Mouse (Mus musculus) frontal cortex, postnatal 10 days (tissue): Measurements from ENCODE around the gene Gzmk.
"Not testable (repeated sequence)": the region's sequence is repeated elsewhere in the genome, so short reads cannot be mapped to it uniquely, and the experiment has no call there.

ENCODE experiments used
- DNase-seq, 2 experiments: peaks; one replicate each; pipeline ENCODE4 v3.0.0; 2022; ENCODE audit warnings: low spot score in 2 of 2, mixed read lengths in 1 of 2

Gene Gzmk

DNA sequence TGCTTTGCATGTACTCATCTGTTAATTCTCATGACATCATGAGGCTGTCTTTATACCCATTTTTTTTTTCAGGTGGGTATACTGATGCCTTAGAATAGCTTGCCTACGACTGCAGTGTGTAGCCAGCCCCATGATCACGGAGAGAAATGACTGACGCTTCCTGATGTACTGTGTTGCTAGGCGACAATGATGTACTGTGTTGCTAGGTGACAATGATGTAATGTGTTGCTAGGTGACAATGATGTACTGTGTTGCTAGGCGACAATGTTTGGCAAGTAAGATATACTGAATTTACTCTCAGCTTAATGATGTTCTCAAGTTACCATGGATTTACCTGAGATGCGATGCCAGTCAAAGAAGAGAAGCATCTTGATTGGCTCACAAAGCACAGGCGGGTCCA is at the start of gene Gzmk:
Gene Gzmk (minus strand): TSS at position 98 of the 400 bp plus-strand sequence.
- DNase-seq, result peak; percentile 29 to 54

- no peak for DNase-seq
These were observed 45.5 kb upstream of the Gzmk start for GRCm38 (mm10) chr13:113271189-113271588.

DNA sequence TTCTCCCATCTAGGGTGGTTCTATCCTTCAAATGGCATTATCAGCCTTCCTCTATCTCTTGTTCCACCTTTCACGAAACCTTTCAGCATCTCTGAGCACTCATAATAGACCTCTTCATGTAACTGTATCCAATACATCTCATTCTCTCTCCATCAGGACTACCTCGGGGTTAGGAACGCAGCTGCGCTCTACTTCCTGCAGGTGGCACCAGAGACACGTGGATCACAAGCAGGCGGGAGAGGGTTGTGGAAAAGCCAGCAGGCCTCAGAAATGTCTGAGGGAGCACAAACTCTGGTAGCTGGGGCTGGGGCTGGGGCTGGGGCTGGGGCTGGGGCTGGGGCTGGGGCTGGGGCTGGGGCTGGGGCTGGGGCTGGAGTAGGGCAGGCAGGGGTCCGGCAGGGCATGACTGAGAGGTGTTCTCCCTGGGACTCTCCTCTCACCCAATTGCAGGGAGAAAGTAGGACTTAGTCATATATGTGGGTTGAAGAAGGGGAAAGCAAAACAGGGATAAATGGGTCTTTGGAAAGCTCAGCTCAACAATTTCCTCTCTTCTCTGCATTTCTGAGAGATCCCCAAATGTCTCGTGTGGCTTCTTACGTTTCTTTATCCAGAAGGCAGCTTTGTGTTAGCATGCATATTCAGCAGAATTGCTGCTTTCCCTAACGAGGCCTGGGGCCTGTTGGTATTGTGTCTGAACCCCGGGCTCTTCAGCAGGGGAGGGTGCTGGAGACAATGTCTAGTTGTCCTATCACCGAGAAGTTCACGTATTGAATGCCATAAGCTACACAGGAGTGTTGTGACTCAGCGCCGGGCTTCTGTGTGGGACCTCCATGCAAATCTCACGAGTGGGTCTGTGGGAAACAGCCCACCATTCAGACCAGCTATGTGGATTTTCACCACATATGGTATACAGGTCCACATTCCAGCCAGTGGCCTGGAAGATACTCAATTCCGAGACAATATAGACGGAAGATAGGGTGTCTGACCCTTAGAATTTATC is 44.4 kb upstream of the Gzmk start:
- DNase-seq, result peak; percentile 45 to 76

DNA sequence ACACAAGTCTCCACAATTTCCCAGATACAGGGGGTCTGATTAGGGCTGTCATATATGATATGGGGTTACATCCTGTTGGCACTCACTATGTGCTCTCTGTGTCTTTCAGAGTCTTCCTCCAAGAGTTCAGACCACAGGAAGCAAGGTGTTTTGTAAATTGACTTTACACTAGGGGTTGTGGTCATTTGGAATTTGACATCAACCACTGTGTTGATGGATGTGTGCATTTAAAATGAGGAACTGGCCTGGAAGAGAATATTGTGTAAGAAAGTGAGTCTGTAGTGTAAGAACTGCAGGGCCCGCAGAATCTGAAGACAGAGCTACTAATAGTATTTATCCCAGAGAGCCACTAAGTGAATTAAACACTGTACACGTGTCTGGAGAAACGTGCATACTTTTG is 41.5 kb upstream of the Gzmk start:
- DNase-seq, result no peak

DNA sequence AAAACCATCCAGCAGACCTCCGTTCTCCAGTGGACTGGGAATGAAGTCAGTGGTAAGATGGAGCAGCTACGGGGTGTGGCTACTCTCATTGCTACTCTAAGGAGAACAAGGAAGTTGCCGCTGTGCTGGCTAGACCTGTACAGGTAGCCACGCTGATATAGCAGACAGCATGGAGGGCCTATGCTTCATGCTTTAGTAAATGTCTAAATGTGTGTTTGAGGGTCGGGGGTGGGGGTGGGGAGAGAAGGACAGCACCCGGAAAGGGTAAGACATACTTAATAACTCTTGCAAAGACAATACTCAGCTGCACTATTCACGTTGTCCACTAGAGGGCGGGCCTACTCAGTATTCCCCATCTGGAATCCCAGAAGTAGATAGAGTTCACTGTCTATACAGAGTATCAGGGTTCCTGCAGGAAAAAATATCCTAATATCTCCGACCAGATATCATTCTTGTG is 40.8 kb upstream of the Gzmk start:
- peak in 1 of 2 experiments; percentile 60 for DNase-seq

DNA sequence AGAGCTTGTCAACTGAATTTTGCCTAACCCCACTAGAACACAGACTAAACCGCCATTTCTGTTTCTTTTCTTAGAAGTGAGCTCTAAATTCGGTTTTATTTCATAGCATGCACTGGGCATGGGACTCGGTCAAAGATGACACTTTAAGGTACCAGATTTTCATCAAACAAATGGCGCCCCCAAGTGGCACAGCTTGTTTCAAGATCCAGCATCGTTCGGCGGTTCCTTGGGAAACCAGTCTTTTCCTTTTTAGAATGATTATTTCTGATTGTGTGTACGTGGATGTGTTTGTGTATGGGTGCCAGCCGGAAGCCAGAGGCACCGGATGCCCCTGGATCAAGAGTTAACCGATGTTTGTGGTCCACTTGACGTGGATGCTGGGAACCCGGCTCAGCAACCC is 39.5 kb upstream of the Gzmk start:
- peak; percentile 10 to 34 for DNase-seq

- peak; percentile 15 to 38 for DNase-seq
These were observed 37.1 kb upstream of the Gzmk start for GRCm38 (mm10) chr13:113262822-113263221.

DNA sequence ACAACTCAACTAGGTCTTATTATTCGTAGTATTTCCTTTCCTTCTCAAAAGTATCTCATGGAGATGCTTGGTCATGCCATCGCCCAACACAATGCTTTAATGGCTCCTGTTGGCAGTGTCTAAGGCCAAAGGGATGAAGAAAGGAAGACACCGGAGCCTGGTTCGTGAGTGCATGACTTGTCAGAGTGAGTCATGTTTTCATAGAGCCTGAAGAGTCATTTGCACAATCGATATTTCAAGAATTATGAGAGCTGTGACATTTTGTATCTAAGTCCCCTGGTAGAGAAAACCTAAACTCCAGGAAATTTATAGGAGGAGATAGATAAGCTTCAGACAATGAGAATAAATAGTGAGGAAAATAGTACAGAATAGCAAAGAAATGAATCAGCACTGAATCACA is 33.5 kb upstream of the Gzmk start:
- no peak for DNase-seq

DNA sequence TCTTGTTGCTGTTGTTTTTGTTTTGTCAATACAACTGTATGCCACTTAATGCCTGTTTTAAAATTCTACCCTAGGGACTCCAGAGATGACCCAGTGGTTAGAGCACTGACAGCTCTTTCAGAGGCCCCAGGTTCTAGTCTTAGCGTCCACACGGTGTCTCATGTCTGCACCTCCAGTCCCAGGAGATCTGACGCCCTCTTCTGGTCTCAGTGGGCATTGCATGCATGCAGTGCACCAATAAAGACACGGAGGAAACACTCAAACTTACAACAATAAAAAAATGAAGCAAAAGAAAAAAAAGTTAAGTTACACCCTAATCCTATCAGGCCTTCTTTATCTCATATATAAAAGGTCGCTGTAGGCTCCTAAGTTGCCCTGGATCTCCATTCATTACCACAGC is 31.5 kb upstream of the Gzmk start:
- no peak for DNase-seq

DNA sequence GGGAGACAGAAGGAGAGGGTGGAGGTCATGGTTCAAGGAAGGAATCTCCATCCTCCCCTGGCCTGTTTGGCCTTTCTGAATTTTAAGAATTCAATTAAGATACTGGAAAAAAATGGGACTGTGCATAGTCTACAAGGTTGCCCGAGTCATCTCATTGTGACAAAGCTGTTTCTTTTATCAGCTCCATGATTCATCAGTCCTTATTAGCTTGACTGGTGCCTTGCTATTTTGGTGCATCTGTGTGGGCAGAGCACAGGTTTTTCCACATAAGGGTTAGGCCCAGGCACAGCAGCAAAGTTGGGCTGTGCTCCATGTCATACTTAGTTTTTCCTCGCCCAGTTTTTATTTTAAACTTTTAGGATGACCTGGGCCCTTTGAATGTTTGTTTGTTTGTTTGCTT is 31.1 kb upstream of the Gzmk start:
- DNase-seq, result no peak

DNA sequence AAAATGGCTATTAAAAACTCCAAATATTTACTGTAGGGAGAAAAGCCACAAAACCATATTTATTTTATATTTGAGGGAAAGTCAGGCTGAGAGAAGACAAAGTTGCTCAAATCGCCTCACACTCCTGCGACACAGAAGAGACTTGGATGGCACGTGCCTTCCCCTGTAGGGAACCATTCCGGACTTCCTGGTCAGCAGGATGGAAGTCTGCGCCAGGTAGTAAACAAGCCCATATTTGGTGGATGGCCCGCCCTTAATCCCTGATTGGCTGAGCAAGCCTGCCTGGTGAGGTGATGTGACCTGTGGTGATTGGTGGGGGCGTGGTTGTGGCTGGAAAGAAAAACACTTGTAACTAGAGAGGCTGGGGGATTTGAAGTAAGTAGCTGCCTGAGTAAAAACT is 26.9 kb upstream of the Gzmk start:
- not testable (repeated sequence) for DNase-seq

DNA sequence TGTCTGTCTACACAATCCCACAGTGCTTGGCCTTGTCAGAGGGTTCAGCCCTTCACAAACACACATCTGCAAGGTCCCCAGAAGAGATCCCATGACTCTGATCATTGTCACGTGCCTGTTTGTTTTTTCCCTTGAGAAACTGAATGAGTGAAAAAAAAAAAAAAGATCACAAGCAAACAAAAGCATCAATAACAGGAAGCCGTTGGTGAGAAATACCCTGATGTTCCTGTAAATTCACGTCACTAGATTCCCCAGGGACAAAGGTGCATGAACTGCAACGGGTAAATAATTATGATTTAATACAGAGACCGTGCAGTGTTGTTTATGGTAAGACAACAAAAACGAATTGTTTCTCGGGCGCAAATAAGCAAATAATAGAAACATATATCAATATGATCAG is 19.3 kb upstream of the Gzmk start:
- no peak for DNase-seq

DNA sequence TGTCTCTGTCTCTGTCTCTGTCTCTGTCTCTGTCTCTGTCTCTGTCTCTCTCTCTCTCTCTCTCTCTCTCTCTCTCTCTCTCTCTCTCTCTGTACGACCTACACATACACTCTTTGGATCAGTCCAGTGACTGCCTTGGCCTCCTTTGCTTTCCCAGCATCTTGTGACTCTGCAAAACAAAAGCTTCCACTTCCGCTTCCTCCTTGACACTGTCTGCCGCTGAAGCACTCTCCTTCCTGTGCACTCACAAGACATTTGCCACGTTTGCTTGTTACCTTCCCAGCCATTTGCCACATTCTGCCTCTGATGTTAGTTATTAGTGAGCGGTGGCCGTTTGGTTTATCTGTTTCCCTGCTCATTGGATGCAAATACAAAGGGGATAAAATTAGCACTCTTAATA is 16.4 kb upstream of the Gzmk start:
- no peak for DNase-seq

GRCm38 (mm10) chr13:113227666-113228463 is 2.2 kb upstream of the Gzmk start:
- DNase-seq, result no peak

GRCm38 (mm10) chr13:113227076-113227475 is 1.4 kb upstream of the Gzmk start:
- DNase-seq, result no peak

- DNase-seq, result peak; percentile 26 to 33
These were observed 1.6 kb downstream of the Gzmk start for GRCm38 (mm10) chr13:113224105-113224504.

DNA sequence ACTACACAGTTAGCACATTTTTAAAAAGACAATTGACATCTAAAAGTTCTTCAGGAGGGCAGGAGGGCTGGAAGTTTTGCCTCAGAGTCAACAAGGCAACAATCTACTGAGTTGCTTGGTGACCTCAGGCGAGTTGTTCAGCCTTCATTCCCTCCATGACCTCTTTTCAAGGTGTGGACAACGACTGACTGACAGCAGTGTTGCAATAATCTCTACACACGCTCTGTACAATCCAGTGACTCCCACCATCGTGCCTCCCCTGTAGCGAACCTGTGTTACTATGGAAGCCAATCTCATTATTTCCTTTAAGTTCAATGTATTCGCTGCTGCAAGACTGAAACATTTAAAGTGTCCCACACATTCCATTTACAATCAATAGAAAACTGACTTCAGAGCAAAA is 3.9 kb downstream of the Gzmk start:
- no peak for DNase-seq

GRCm38 (mm10) chr13:113213865-113214264 is 11.8 kb downstream of the Gzmk start:
- no peak for DNase-seq

- DNase-seq, result no peak
These were observed 13.3 kb downstream of the Gzmk start for GRCm38 (mm10) chr13:113212401-113212800.

GRCm38 (mm10) chr13:113211345-113211744 is 14.4 kb downstream of the Gzmk start:
- DNase-seq, result no peak

DNA sequence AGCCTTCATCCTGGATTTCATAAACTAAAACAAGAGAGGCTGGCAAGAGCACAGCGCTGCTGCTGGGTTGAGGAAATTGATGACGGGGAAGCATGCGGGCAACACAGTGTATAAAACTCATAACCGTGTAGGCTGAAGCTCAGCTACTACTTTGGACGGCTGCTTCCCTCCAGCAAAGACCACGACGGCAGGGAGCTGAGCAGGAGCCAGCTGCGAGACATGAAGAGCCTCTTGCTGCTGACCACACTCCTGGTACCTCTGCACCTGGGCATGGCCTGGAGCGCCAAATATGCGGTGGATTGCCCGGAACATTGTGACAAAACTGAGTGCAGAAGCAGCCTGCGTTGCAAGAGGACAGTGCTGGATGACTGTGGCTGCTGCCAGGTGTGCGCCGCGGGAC is 16.1 kb downstream of the Gzmk start, which contains the start of gene Esm1:
Gene Esm1 (plus strand): TSS at position 36 of the 400 bp plus-strand sequence.
- no peak for DNase-seq

DNA sequence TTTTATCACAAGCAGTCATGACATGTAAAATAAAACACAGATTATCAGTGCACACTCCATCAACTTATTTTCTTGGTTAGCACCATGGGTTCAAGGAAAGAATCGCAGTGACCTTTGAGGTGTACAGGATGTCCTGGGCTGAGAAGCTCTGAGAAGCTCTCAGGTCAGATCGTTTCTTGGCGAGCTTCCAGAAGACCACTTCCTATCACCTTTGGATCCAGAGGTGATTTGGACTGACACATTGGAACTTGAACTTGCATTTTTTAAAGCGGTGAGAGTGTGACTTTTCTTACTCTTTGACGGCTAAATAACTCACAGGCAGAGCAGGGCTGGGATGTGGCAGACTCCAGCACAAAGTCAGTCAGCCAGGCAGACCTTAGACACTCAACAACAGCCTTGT is 20.4 kb downstream of the Gzmk start:
- DNase-seq, result no peak
